Mouse (Mus musculus) R1 (cell line): Measurements from ENCODE around the gene Hoxd11.

Source experiments
- DNase-seq: peaks from one replicate; pipeline ENCODE4 v3.0.0-alpha.2; 2018; ENCODE audit warnings: low read depth, low spot score

Gene Hoxd11

DNA sequence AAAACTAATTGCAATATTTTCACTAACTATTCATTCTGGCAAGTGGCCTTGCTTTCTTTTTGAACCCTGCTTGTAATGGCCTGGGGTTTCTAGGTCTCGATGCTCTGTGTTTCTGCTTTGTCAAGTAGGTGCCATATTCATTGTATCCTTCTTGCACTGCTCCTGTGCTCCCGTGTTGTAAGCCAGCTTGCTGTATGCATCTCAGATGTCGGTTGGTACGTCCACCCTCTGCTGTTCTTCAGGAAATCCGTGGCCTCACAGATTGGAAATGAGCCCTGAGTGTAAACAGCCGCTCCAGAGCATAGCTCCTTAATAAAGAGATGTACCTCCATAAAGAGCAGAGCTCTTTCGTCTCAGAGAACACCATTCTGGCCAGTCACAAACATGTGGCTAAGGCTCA lies 28.2 kb downstream of the Hoxd11 start:
- DNase-seq: no peak

DNA sequence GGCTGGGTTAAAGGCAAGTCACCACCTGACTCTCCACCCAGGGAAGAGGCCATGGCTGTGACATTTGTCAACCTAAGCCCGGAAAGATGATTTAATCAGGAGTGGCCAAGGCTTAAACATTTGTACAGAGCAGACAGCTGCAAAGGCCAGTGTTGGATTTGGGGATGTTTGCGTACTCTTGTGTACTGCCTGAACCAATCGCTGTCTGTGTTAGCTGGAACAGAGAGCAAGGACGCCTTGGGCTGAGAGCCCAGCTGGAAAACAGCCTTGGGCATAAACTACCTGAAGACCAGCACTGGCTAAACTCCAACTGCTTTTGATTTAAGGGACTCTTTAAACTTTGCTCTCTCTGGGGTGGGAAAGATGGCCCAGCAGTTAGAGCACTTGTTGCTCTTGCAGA lies 29.3 kb downstream of the Hoxd11 start:
- no peak for DNase-seq

DNA sequence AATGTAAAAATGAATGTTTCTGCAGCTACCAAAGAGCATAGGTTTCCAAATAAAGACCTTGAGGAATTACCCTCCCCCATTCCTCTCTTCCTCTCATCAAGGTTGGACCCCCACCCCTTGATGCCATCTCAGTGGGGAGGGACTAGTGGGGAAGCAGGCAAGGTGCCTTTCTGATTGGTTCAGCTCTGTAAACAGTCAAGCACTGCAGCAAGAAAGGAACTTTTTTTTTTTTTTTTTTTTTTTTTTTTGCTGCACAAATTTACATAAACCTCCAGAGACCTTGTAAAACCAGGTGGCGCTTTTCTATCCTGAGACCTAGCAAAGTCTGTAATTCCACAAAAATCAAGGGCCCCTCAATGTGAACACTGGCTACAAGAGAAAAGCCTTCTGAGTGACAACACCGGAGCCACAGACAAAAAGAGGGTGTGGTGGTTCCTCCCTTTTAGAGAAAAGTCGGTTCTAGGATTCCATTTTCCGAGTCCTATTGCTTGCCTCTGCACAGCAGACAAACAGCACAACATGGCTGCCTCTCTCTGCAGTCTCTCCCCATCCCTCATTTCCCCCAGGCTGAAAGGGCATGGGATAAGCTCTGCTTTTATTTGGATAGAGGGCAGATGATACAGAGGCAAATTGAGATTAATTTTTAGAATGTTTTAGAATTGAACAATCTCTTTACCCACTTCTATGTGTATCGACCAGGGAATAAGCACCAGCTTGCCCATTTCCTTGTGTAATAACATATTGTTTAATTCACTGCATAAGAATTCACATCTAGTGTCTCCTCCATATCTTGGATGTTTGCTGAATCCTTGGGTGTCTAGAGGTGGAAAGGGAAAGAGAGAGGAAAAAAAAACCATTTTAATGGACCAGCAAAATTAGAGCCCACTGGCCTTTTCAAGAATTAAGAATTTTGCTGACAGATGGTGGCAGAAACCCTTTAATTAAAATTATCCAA lies 30.4 kb downstream of the Hoxd11 start:
- DNase-seq: no peak

DNA sequence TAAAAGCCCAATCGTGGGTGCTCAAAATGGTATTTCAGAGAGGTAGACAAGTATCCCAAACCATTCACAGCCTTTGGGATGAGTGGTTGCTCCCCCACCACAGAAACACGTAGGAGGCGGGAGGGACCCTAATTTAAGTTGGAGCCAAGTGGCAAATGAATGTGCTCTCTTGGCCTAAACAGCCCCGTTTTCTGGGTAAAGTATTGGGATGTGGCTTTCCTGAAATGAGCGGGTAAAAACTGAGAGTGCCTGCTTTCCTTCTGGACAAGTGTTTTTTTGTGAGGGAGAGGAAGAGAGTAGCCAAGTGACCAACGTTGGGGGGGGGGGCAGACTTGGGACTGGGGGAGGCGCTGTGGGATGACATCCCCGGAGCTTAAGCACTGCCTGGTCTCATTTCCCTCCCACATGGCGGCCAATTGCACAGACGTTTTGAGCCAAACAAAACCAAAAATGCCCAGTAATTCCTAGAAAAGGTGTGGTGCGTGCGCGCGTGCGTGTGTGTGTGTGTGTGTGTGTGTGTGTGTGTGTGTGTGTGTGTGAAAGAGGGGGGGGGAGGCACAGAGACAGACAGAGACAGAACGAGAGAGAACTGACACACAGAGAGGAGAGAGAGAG lies 31.7 kb downstream of the Hoxd11 start:
- no peak for DNase-seq

DNA sequence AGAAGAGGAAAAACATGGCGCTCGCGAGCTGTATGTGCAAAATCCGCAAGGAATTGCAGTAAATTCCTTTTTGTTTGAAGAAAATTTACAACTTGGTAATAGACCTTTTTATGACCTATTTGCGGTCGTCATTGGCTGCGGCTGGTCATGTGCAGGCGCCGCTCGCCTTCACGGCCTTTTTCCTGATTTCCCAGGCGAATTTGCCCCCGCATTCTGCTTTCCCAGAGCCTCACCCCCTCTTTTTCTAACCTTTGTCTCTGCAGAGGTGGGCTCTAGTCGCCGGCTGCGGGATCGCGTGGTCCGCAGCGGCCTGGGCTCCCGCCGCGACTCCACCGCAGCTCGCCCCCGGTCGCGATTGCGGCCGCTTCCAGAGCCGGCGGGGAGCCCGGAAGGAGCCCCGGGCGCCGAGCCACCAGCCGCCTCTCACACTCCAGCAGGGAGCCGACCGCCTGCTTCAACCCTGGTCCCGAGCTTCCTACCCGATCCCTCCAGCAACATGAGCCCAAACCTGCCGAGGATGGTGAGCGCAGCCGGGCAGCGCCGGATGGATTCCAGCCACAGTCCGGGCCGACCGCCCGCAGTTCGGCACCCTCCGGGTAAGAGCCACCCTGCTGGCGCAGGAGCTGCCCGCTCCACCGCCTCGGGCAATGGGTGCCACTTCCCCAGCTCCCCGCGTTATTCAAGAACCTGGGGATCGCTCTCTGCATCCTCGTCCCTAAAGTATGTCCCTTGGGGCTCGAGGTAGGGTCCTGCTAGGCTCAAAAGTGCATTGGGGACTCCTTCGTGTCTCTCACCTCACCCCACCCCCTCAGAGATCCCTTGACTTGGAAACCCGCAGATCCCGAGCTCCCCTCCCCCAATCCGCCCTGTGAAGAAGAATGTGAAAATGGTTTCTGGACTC lies 32.6 kb downstream of the Hoxd11 start, which contains the start of the genes Hoxd3 and Hoxd4:
Gene Hoxd3, plus strand, starts transcription at position 207 of the 901 bp plus-strand sequence.
Gene Hoxd4, plus strand, starts transcription at position 209 of the 901 bp plus-strand sequence.
- no peak for DNase-seq

DNA sequence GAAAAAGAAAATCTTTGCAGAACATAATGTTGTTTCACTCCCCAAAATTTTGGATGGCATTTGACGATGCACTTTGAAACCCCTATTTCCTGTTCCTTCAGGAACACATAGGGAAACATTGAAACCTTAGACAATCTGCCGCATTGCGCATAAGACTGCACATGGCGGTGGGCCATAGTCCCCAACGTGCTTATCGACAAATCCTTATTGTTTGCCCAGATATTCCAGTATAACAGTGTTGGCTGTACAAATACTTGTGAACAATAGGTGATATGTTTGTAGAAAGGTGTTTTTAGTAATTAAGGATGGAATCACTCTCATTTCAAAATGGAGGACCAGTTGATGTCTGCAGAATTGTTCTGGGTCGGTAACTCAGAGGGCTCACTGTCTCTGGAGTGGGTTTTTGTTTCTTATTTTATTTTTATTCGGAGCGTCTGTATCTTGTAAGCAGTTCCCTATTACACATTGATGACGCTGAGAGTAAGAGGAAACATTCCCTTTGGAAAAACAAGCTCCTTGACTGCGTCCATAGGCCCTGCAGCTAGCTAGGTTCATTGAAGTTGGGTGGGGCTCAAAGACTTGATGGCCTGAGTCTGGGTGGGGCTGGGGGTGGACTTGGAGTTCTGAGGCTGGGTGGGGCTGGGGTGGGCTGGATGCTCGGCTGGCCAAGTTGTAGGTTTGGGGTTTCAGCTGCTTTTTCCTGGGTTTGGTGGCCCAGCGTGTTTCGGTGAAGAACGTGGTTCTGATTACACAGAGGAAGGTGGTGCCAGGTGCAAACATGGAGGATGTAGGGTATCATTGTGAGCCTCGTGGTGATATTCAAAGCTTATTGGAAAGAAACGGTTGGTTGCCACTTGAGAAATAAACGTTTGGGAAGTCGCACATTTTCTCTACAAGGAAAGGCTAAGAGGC lies 34.1 kb downstream of the Hoxd11 start:
- DNase-seq: no peak

DNA sequence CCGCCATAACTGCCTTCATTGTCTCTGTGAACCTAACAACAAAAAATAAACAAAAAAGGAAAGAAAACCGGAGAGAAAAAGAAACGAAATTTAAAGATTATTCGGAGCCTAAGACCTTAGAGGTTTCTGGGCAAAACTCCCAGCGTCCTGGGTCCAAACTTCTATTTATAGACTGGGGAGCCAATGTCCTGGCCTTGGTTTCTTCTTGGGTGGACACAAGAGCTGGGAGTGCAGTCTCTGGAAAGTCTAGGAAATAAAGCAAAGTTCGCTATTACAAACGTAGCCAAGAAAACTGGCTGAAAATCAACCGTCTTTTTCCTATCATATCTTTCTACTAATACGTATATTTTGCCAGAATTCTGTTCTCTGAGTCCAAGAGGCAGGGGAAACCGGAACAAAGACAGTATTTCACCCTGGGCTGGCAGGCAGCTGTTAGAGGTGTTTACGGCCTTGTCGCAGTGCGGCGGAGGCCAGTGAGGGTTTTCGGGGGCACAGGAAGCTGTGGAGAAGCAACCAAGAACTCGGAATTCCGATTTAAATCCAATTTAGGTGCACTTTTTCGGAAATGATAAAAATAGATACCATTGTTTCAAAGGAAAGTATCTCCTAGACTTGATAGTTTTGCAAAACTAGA lies 34.9 kb downstream of the Hoxd11 start:
- no peak for DNase-seq

DNA sequence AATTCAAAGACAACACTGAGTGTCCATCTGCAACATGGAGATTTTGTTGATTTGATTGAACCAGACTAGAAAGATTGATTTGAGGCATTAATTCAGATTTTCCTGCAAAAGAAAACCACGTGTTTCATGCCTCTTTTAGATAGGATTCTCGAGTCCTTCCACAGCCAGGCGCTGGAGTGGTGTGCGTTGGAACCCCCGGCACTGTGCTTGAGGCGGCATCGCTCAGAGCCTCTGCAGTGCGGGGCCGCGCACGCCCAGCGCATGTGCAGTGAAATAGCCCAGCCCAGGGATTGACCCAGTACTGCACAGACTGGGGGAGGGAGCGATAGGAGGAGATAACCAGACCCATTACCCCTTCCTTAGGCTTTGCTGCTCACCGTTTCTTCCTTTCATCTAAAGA lies 35.5 kb downstream of the Hoxd11 start:
- no peak for DNase-seq

DNA sequence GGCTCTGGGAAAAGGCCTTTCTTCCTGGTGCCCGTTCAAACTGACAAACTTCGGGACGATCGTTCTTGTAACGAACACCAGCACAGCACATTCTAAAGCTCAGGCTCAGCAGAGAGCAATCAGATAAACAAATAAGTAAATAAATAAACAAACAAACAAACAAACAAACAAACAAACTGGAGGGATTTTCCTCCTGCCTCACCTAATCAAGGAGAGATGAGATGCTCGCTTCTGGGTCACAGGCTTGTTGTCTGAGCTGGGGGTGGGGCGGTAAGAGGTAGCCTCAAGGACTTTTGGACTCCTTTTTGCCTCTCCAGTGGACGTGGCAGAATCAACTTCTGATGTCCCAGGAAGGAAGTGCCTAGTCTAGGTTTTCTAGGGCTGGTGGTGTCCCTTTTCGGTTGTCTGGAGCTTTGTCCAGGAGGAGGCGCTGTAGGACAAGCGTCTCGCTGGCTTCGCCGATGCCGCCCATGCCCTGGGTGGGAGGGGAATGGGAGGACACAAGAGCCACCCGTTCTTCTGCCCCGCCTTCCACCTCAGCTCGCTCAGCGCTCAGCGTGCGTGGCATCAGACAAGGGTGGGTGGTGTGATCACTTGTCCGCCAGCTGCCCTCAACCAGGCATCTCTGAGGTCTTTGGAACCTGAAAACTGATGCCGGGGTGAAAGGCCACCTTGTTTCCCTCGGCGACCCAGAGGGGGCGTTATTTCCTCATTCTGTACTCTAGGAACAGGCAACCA lies 36.3 kb downstream of the Hoxd11 start:
- DNase-seq: peak; percentile 89

DNA sequence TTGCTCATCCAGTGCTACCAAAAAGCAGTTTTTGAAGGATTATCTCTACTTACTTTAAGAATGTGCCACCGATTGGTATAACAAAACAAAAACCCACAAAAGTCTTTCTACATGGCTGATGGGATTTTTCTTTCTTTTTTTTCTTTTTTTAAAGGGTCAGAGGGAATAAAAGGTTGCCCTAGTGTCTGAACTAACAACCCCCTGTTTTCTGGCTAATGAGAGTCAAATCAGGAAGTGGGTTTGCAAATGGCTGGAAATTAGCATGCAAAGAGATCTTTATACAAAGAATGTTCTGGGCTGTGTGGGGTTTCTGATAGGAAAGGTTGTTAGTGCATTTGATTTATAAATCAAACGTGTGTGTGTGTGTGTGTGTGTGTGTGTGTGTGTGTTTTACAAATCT lies 41.0 kb downstream of the Hoxd11 start:
- no peak for DNase-seq

DNA sequence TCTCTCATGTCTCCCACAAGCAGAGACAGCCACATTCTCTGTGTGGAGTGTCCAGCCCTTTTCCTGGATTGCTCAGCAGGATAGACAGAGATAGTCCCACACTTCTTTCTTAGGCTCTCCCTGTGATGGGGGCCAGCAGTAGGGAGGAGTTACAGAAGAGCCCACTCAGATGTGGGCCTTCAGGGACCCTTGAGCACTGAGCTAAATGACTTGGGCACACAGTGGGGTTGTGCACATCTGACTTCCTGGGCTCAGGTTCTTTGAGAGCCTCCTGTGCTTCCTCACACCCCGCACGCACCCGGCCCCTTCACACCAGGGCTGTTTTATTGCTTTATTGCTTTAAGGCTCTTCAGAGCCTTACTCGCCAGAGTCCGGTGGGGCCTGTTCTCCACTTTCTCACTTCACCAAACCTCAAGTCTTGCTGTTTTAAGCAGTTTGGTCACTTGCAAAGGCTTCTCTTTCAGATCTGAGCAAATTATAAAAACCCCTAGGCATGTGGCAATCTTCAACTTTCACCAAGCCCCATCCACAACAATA lies 41.7 kb downstream of the Hoxd11 start:
- no peak for DNase-seq

DNA sequence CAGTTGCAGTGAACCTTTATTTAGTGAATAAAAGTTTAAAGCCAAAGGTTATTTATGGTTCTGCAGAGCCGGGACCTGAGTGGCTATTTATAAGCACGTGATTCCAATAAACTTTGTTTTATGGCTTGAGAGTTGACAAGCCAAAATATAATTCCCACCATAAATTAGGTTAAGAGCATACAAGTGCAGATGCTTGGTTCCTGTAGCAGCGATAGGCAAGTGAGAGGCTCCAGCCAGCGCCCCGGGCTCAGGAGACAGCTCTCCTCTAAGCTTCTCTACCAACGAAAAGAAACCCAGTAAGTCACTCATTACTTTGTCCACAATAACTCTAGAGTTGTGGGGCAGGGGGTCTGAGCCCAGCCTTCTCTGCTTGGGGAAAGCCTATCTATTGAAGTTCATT lies 42.5 kb downstream of the Hoxd11 start:
- no peak for DNase-seq

DNA sequence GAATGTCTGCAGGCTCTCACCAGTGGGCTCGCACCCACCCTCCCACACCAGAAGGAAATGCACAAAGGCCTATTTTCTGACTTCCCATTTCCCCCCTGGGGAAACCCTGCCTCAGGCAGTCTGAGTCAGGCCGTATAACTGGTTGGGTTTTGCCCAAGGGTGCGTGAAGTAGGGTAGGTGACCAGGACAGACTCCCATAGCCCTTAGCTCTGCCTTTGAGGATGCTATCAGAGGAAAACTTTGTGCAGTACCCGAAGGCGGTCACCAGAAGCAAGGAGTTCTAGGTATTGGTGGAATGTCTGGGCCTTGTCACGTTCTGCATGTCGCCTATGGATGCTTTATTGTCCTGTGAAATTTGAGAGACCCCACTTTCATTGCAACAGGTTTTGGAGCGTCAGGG lies 43.6 kb downstream of the Hoxd11 start:
- DNase-seq: no peak

DNA sequence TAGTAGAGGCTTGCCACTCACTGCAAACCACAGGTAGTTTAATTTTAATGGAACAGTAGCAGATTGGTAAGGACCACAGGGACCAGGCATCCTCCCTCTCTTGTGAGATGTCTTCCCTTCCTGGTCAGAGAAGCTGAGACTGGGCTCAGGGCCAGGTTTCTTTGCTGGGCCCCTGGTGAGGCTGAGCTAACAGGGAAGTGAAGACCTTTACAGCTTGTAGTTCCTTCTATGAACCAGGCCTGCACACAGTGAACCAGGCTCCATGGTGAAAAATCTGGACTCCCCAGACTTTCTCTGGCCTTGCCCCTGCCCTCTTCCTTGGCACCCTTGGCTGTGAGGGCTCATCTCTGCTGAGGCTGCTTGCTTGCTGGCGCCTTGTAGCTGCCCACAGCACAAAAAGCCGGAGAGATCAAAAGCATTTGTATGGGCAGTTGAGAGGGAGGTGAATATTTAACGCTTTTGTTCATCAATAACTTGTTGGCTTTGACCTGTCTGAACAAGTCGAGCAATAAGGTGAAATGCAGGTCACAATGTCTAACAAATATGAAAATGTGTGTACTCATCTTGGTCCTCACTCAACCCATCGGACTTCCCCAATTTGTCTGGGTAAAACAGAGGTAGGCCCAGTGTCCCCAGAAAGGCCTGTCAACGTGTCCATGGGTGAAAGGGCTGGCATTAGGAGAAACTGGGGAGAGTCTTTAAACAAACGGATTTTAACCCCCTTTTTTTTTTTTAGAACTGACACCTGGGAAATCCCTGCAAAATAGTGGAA lies 45.1 kb downstream of the Hoxd11 start:
- DNase-seq: no peak

DNA sequence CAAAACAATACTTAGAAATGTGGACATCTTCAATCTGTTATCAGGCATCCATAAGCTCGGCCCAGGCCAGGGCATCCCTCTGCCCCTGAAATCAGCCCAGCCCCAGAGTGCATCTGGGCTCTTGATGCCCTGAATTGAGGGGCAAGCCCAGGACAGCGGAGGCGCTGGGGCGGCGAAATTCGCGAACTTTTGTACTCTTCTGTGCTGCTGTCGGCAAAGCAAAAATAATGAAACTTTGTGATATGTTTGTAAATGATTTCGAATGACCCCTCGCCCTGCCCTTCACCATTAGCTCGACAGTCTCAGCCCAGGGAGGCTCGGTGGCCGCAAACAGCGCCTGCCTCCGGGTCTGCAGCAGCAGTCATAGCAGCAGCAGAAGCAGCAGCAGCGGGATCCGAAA lies 45.8 kb downstream of the Hoxd11 start:
- DNase-seq: no peak

DNA sequence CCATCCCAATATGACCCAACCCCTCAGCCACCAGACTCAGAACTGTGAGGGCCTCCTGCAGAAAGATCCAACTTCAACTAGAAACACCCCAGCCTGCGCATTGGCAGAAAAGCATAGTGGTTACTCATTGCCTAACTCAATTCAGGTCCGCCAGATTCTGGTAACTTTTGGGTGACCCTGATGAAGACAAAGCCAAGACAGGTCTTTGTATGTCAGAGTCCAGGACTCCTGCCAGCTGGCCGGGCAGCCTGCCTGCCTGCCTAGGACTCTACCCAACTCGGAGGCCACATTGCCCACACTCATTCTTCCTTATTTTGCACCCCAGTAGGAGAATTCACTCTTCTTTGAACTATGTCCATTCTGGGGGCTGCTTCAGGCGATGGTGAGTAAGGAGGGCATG lies 47.2 kb downstream of the Hoxd11 start, which contains the start of gene Gm28230:
Gene Gm28230, plus strand, starts transcription at position 178 of the 400 bp plus-strand sequence.
- DNase-seq: no peak

DNA sequence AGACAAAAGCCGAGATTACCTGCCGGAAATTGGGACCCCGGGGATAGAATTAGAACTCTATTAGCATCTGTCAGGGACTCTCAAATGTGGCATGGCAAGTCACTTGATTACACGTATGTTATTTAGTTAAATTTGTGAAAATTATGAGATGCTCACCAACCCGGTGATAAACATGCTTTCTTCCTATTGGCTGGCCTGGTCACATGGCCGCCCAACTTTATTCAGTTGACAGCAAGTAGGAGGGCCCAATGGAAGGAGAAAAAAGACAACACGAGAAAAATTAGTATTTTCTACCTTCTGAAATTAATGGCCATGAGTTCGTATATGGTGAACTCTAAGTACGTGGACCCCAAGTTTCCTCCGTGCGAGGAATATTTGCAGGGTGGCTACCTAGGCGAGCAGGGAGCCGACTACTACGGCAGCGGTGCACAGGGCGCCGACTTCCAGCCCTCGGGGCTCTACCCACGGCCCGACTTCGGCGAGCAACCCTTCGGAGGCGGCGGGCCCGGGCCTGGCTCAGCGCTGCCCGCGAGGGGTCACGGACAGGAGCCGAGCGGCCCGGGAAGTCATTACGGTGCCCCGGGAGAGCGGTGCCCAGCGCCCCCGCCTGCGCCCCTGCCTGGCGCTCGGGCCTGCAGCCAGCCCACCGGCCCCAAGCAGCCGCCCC lies 47.7 kb downstream of the Hoxd11 start:
- DNase-seq: peak; percentile 51
